Mouse (Mus musculus): Measurements from ENCODE around the gene Gtpbp3. TPM values are rescaled to one million over a fixed set of nuclear protein-coding genes. Genes with fewer than 3 reads are reported as not detected.

The Gtpbp3 gene
- polyA plus RNA-seq, 2 experiments, result 1.3 to 9.2 TPM

DNA sequence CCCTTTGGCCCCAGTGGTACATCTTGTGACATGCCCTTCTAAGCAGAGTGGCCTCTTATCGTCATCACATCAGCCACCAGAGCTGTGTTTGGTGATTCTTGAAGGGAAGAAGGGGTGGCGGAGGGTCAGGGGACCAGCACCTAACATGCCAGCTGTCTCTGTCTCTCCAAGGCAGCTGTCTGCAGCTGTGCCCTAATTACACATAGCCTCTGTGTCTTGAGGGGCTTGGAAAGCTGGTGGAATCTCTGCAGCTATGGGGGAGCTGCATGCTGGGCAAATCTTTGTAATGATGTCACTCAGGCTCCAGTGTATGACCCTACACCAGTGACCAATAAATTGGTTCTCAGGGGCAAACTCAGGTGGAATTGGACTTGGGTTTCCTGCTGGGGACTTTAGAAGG, 35.2 kb upstream of the Gtpbp3 start:
- no peaks in the 10 kb centered on the region for H3K36me3 ChIP-seq (replicated peaks; ENCODE audit: control insufficient read depth, insufficient read depth, low read depth)
- DNase-seq (ENCODE audit: low read depth in 3 of 3, low spot score in 3 of 3) (no peak), ATAC-seq (ENCODE audit: insufficient read depth) (no peak)
- no peak overlapping the region for H3K4me3 ChIP-seq (ENCODE audit: insufficient read depth in 1 of 2, low read depth in 2 of 2, low read length in 2 of 2)
- no peaks in the 10 kb centered on the region for H3K27me3 ChIP-seq (ENCODE audit: control insufficient read depth, insufficient read depth, low read length)
- no peaks in the 10 kb centered on the region for H3K9me3 ChIP-seq (ENCODE audit: control insufficient read depth, low read length)
- 47% methylated on average over 2 of the region's 2 CpGs for WGBS (ENCODE audit: insufficient replicate concordance)
- peaks cover 0 to 3% of the 10 kb centered on the region in 2 experiments; a peak in 1 of 4 replicates for H3K4me1 ChIP-seq (replicated peaks; ENCODE audit: control insufficient read depth in 2 of 2, insufficient read depth in 2 of 2, low read length in 1 of 2)
- TF ChIP-seq CTCF (IDR thresholded peaks at IDR 0.05; ENCODE audit: low read depth) (no peak), EP300 (IDR thresholded peaks at IDR 0.05; ENCODE audit: low read depth) (no peak)
- no peak overlapping the region for H3K27ac ChIP-seq
- no peak overlapping the region for H3K9ac ChIP-seq (replicated peaks)
- no peak overlapping the region for H3K4me2 ChIP-seq (ENCODE audit: low read depth)

DNA sequence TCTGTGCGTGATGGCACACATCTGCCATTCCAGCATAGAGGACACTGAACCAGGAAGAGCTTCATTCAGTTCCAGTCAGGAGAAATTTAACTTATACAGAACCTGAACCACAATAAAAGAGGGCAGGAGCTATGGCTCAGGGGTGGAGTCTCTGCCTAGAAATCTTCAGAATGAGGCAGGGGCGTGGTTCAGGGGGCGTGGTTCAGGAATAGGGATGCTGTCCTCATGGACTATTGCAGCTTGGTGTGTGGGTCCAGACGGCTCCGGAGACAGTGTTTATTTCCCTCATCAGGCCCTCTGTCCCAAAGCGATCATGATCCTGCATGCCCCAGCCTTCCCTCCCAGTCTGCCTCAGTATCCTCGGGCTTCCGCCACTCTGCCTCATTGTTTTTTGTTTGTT, 33.2 kb upstream of the Gtpbp3 start:
- H3K4me3 ChIP-seq (ENCODE audit: insufficient read depth in 1 of 2, low read depth in 2 of 2, low read length in 2 of 2), result no peak overlapping the region
- TF ChIP-seq EP300 (IDR thresholded peaks at IDR 0.05; ENCODE audit: low read depth) (no peak), CTCF (IDR thresholded peaks at IDR 0.05; ENCODE audit: low read depth) (no peak)
- no peaks in the 10 kb centered on the region for H3K27me3 ChIP-seq (ENCODE audit: control insufficient read depth, insufficient read depth, low read length)
- H3K4me1 ChIP-seq (replicated peaks; ENCODE audit: control insufficient read depth in 2 of 2, insufficient read depth in 2 of 2, low read length in 1 of 2), result peaks cover 0 to 3% of the 10 kb centered on the region in 2 experiments; a peak in 1 of 4 replicates
- no peaks in the 10 kb centered on the region for H3K9me3 ChIP-seq (ENCODE audit: control insufficient read depth, low read length)
- 54% methylated on average over 8 of the region's 8 CpGs for WGBS (ENCODE audit: insufficient replicate concordance)
- H3K4me2 ChIP-seq (ENCODE audit: low read depth), result no peak overlapping the region
- no peak overlapping the region for H3K27ac ChIP-seq
- H3K9ac ChIP-seq (replicated peaks), result no peak overlapping the region
- DNase-seq (ENCODE audit: low read depth in 3 of 3, low spot score in 3 of 3) (no peak), ATAC-seq (ENCODE audit: insufficient read depth) (no peak)
- H3K36me3 ChIP-seq (replicated peaks; ENCODE audit: control insufficient read depth, insufficient read depth, low read depth), result no peaks in the 10 kb centered on the region

DNA sequence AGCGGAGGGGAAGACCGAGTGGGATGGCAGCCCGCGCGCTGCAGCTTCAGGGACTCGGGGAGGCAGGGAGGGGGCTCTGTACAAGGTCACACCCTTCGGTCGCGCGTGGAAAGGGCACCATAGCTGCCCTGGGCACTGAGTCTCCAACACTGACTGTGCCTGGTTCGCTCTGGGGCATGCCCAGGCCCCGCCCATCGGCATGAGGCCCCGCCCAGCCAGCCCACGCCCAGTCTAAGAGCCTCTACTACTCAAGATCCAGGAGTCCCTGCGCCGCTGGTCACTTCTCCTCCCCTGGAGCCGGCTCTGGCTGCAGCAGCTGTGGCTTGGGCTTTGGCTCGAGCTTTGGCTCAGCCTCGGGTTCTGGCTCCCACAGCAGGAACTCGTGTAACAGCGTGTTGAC, 31.0 kb upstream of the Gtpbp3 start:
- Histone ChIP-seq H3K9ac (replicated peaks) (no peak overlapping the region), H3K36me3 (replicated peaks; ENCODE audit: control insufficient read depth, insufficient read depth, low read depth) (no peaks in the 10 kb centered on the region), H3K27me3 (ENCODE audit: control insufficient read depth, insufficient read depth, low read length) (no peaks in the 10 kb centered on the region), H3K4me1 (replicated peaks; ENCODE audit: control insufficient read depth in 2 of 2, insufficient read depth in 2 of 2, low read length in 1 of 2) (peaks cover 0 to 3% of the 10 kb centered on the region in 2 experiments; a peak in 1 of 4 replicates), H3K9me3 (ENCODE audit: control insufficient read depth, low read length) (no peaks in the 10 kb centered on the region), H3K27ac (no peak overlapping the region), H3K4me2 (ENCODE audit: low read depth) (no peak overlapping the region), H3K4me3 (ENCODE audit: insufficient read depth in 1 of 2, low read depth in 2 of 2, low read length in 2 of 2) (no peak overlapping the region)
- ATAC-seq (ENCODE audit: insufficient read depth) (peak; percentile 60), DNase-seq (ENCODE audit: low read depth in 3 of 3, low spot score in 3 of 3) (peak in 1 of 3 experiments; percentile 38)
- TF ChIP-seq CTCF (IDR thresholded peaks at IDR 0.05; ENCODE audit: low read depth) (no peak), EP300 (IDR thresholded peaks at IDR 0.05; ENCODE audit: low read depth) (no peak)
- 43% methylated on average over 22 of the region's 22 CpGs for WGBS (ENCODE audit: insufficient replicate concordance)

- H3K4me3 ChIP-seq (ENCODE audit: insufficient read depth in 1 of 2, low read depth in 2 of 2, low read length in 2 of 2), result no peak overlapping the region
- peaks cover 0 to 7% of the 10 kb centered on the region in 2 experiments; a peak in 2 of 4 replicates for H3K4me1 ChIP-seq (replicated peaks; ENCODE audit: control insufficient read depth in 2 of 2, insufficient read depth in 2 of 2, low read length in 1 of 2)
- H3K4me2 ChIP-seq (ENCODE audit: low read depth), result no peak overlapping the region
- WGBS (ENCODE audit: insufficient replicate concordance), result 75% methylated on average over 20 of the region's 20 CpGs
- H3K27me3 ChIP-seq (ENCODE audit: control insufficient read depth, insufficient read depth, low read length), result no peaks in the 10 kb centered on the region
- ATAC-seq (ENCODE audit: insufficient read depth), result no peak
- no peak for DNase-seq (ENCODE audit: low read depth in 3 of 3, low spot score in 3 of 3)
- H3K36me3 ChIP-seq (replicated peaks; ENCODE audit: control insufficient read depth, insufficient read depth, low read depth), result no peaks in the 10 kb centered on the region
- TF ChIP-seq EP300 (IDR thresholded peaks at IDR 0.05; ENCODE audit: low read depth) (no peak), CTCF (IDR thresholded peaks at IDR 0.05; ENCODE audit: low read depth) (no peak)
- no peaks in the 10 kb centered on the region for H3K9me3 ChIP-seq (ENCODE audit: control insufficient read depth, low read length)
- no peak overlapping the region for H3K9ac ChIP-seq (replicated peaks)
- no peak overlapping the region for H3K27ac ChIP-seq
Measured at GRCm38 (mm10) chr8:71457659-71458270, 30.1 kb upstream of the Gtpbp3 start.

- Histone ChIP-seq H3K36me3 (replicated peaks; ENCODE audit: control insufficient read depth, insufficient read depth, low read depth) (no peaks in the 10 kb centered on the region), H3K9ac (replicated peaks) (no peak overlapping the region), H3K4me1 (replicated peaks; ENCODE audit: control insufficient read depth in 2 of 2, insufficient read depth in 2 of 2, low read length in 1 of 2) (peaks cover 11 to 17% of the 10 kb centered on the region in 2 experiments), H3K27ac (no peak overlapping the region), H3K27me3 (ENCODE audit: control insufficient read depth, insufficient read depth, low read length) (no peaks in the 10 kb centered on the region), H3K4me3 (ENCODE audit: insufficient read depth in 1 of 2, low read depth in 2 of 2, low read length in 2 of 2) (no peak overlapping the region), H3K9me3 (ENCODE audit: control insufficient read depth, low read length) (no peaks in the 10 kb centered on the region), H3K4me2 (ENCODE audit: low read depth) (no peak overlapping the region)
- no peak for DNase-seq (ENCODE audit: low read depth in 3 of 3, low spot score in 3 of 3)
- ATAC-seq (ENCODE audit: insufficient read depth), result no peak
- WGBS (ENCODE audit: insufficient replicate concordance), result 82% methylated on average over 6 of the region's 6 CpGs
- TF ChIP-seq EP300 (IDR thresholded peaks at IDR 0.05; ENCODE audit: low read depth), result no peak
- no peak for TF ChIP-seq CTCF (IDR thresholded peaks at IDR 0.05; ENCODE audit: low read depth)
Measured at GRCm38 (mm10) chr8:71460716-71461115, 27.2 kb upstream of the Gtpbp3 start.
